Mouse (Mus musculus): ENCODE measurements around the gene Rps29. TPM values are rescaled to one million over a fixed set of nuclear protein-coding genes. Genes with fewer than 3 reads are reported as not detected.

The Rps29 gene
- total and polyA plus RNA-seq, 3 experiments = 450 to 5,133 (median 1,410) TPM

- DNase-seq (ENCODE audit: low read depth, low spot score) = no peak
- Histone ChIP-seq H3K9me3 (replicated peaks; ENCODE audit: insufficient read depth, low read length) (no peaks in the 10 kb centered on the region), H3K4me3 (ENCODE audit: control insufficient read depth in 1 of 2, insufficient read depth in 1 of 2, low read depth in 2 of 2, low read length in 2 of 2) (no peak overlapping the region), H3K79me2 (ENCODE audit: control insufficient read depth, insufficient read depth, low read length, poor library complexity) (no peaks in the 10 kb centered on the region), H3K27me3 (ENCODE audit: control insufficient read depth in 1 of 2, insufficient read depth in 2 of 2, low read length in 2 of 2) (no peaks in the 10 kb centered on the region), H3K9ac (ENCODE audit: control insufficient read depth, low read depth, low read length, poor library complexity, severe bottlenecking) (no peak overlapping the region), H3K36me3 (ENCODE audit: control insufficient read depth in 1 of 2, insufficient read depth in 2 of 2, low read length in 2 of 2) (no peaks in the 10 kb centered on the region), H3K4me1 (ENCODE audit: control insufficient read depth in 1 of 2, insufficient read depth in 2 of 2, low read length in 2 of 2) (peaks cover 0 to 5% of the 10 kb centered on the region in 2 experiments; a peak in 2 of 4 replicates), H3K27ac (ENCODE audit: control insufficient read depth, low read depth, low read length) (no peak overlapping the region)
- TF ChIP-seq MAFK (IDR thresholded peaks at IDR 0.05; ENCODE audit: borderline replicate concordance, low read depth, low read length) (no peak), E2F4 (IDR thresholded peaks at IDR 0.05; ENCODE audit: borderline replicate concordance, low read depth, low read length) (no peak), ETS1 (IDR thresholded peaks at IDR 0.05; ENCODE audit: low read depth, low read length) (no peak)
Measured at GRCm38 (mm10) chr12:69147166-69147735, 11.7 kb downstream of the Rps29 start.

DNA sequence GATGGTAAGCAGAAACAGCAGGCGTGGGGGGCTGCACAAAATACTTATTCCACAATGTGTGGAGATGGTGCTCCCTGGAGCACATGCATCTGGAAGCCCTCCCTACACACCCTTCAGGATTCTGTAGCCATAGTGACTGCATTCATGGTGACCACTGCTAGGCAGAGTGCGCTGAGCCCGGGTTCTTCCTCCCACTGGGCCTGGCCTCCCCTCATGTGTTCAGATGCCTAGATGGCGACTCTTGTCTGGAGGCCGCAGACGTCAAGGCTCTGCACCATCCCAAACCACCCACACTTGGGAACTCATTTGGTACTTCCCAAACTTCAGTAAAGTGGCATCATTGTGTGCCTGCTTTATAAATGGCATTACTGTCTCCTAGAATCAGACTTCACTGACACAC is 15.5 kb downstream of the Rps29 start:
- H3K4me3 ChIP-seq (ENCODE audit: control insufficient read depth in 1 of 2, insufficient read depth in 1 of 2, low read depth in 2 of 2, low read length in 2 of 2) = no peak overlapping the region
- no peak for TF ChIP-seq ETS1 (IDR thresholded peaks at IDR 0.05; ENCODE audit: low read depth, low read length)
- TF ChIP-seq ZMIZ1 (IDR thresholded peaks at IDR 0.05; ENCODE audit: low read depth, low read length) = no peak
- TF ChIP-seq GABPA (IDR thresholded peaks at IDR 0.05; ENCODE audit: low read depth, low read length) = no peak
- TF ChIP-seq JUND (IDR thresholded peaks at IDR 0.05; ENCODE audit: low read depth, low read length) = no peak
- TF ChIP-seq RCOR1 (IDR thresholded peaks at IDR 0.05; ENCODE audit: low read depth, low read length) = no peak
- TF ChIP-seq NELFE (IDR thresholded peaks at IDR 0.05; ENCODE audit: low read depth, low read length) = no peak
- TF ChIP-seq SIN3A (IDR thresholded peaks at IDR 0.05; ENCODE audit: low read length) = no peak
- TF ChIP-seq ZKSCAN1 (IDR thresholded peaks at IDR 0.05; ENCODE audit: low read depth, low read length) = no peak
- TF ChIP-seq CHD1 (IDR thresholded peaks at IDR 0.05; ENCODE audit: low read depth, low read length) = no peak
- TF ChIP-seq POLR2AphosphoS5 (IDR thresholded peaks at IDR 0.05; ENCODE audit: borderline replicate concordance, low read depth, low read length) = no peak
- no peak for TF ChIP-seq NRF1 (IDR thresholded peaks at IDR 0.05; ENCODE audit: insufficient read depth, low read depth, low read length, poor library complexity, severe bottlenecking)
- TF ChIP-seq HCFC1 (IDR thresholded peaks at IDR 0.05; ENCODE audit: low read depth, low read length) = no peak
- no peak for TF ChIP-seq TBP (IDR thresholded peaks at IDR 0.05; ENCODE audit: low read depth, low read length)
- TF ChIP-seq MYB (IDR thresholded peaks at IDR 0.05; ENCODE audit: low read depth, low read length) = no peak
- TF ChIP-seq USF2 (IDR thresholded peaks at IDR 0.05; ENCODE audit: borderline replicate concordance in 1 of 2, insufficient read depth in 1 of 2, low read depth in 1 of 2, low read length in 2 of 2) = no peak

More for the DNA sequence above, 15.5 kb downstream of the Rps29 start:
- peaks cover 0 to 5% of the 10 kb centered on the region in 2 experiments; a peak in 2 of 4 replicates for H3K4me1 ChIP-seq (ENCODE audit: control insufficient read depth in 1 of 2, insufficient read depth in 2 of 2, low read length in 2 of 2)
- no peaks in the 10 kb centered on the region for H3K36me3 ChIP-seq (ENCODE audit: control insufficient read depth in 1 of 2, insufficient read depth in 2 of 2, low read length in 2 of 2)
- H3K9me3 ChIP-seq (replicated peaks; ENCODE audit: insufficient read depth, low read length) = no peaks in the 10 kb centered on the region
- no peak overlapping the region for H3K9ac ChIP-seq (ENCODE audit: control insufficient read depth, low read depth, low read length, poor library complexity, severe bottlenecking)
- no peaks in the 10 kb centered on the region for H3K79me2 ChIP-seq (ENCODE audit: control insufficient read depth, insufficient read depth, low read length, poor library complexity)
- H3K27me3 ChIP-seq (ENCODE audit: control insufficient read depth in 1 of 2, insufficient read depth in 2 of 2, low read length in 2 of 2) = no peaks in the 10 kb centered on the region
- DNase-seq (ENCODE audit: low read depth, low spot score) = no peak
- H3K27ac ChIP-seq (ENCODE audit: control insufficient read depth, low read depth, low read length) = no peak overlapping the region

Measured in MEL (cell line).